Mouse (Mus musculus) lung, postnatal 25 days (tissue): ENCODE data around the gene Ctc1.

ENCODE experiments used
- DNase-seq: peaks from one replicate; pipeline ENCODE4 v3.0.0; 2022; ENCODE audit warnings: low spot score

The Ctc1 gene

DNA sequence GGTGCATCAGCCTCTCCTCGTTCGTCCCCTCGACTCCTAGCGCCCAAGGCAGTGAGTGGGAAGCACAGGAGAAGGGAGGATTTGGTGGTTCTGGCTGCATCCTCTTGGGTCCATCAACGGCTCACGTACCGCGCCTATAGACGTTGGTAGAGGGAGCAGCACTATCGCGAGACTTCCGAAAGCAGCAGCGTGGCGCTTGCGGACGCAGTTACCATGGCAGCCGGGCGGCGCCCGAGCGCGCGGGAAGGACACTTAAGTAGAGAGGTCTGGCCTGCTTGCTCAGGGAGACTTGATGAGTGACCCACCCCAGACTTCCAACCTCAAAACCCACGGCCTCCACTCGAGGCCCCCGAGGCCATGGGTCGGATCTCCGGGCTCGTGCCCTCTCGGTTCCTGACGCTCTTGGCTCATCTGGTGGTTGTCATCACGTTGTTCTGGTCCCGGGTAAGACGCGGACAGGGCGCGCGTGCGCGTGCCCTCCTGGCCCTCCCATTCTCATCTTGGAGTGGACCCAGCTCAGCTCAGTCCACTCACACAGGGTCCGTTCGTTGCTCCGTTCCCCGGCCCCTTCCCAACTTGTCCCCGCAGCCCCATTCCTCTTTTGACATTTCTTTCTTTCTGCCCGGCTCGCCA, 55.0 kb downstream of the Ctc1 start, which contains the start of gene Tmem107:
Tmem107 (plus strand) TSS at position 217 of the 633 bp plus-strand sequence.
- peak; percentile 96 for DNase-seq

DNA sequence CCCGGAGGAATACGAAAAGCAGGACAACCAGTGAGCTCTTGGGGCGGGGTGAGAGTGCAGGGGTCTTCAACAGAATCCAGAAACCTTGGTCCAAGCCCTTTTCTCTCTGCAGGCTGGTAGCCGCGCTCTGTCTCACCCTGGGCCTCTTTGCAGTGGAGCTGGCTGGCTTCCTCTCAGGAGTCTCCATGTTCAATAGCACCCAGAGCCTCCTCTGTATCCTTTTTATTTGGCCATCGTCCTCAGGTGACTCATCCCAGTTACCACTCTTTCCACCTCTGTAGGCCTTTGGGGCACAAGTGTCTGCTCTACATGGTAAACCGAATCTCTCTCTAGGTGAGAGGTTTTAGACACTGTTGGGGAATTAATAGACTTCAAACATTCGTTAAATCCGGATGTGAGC, 55.6 kb downstream of the Ctc1 start:
- DNase-seq = no peak

DNA sequence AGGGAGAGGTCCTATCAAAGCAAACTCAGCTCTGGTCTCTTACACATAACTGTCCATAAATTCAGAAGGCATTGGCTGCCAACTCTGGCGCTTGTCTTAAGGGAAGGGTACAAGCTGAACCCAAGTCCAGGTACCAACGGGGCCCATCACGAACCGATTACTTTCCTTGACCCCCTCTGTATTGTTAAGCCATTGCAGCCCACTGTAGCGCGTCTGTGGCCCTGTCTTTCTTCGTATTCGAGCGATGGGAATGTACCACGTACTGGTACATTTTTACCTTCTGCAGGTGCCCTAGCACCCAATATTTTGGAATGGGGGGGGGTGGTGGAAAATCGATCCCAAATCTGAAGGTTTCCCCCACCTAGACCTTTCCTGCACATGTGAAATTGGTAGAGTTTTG, 56.5 kb downstream of the Ctc1 start:
- DNase-seq = no peak

DNA sequence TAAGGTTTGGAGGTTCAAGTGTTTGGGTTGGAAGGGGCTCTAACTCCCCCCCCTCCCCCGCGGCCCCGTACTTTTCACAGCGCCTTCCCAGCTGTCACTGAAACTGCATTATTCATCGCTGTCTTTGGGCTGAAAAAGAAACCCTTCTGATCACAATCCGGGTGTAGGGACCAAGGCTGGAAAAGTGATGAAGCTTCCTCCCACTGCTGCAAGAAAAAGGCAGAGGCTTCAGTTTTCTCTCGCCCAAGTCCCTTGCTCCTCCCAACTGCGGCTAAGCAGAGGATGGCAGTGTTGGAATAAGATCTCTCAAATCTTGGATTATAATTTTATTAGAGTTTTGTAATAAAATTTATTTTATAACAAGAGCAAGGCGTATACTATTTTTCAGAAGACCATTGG, 57.0 kb downstream of the Ctc1 start:
- no peak for DNase-seq

DNA sequence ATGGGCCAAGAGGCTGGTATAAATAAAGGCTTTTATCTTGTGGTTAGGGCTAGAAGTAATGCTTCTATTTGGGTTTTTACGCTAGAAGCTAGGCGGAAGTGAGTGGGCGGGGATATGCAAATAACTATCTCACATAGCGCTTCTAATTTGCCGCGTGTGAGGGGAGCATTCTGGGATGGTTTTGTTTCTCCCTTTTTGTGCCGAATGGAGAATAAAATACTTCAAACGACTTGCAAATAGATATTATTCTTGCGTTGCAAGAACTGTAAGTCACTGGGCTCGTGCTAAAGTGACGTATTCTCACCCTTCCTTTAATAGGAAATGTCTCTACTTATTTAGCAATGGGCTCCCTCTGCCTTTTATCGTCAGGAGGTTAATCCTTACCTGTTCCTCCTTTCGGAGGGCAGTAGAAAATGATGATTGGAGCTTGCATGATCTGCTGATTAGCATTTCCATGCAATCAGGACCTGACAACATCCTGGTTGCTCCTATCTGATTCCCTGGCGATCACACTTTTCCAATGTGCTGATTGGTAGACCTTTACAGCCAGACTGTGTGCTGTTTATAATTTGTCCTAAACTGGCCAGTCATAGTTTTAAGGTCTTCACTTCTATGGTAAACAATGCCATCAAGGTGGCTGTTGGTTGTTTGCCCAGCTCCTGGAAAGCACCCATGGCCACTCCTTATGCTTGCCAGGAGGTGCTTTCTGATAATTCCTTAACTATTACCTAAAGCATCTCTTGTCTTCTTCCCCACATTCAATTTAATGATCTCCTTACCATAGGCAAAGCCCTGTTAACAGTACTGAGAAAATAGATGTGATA, 57.6 kb downstream of the Ctc1 start:
- DNase-seq = peak; percentile 92

DNA sequence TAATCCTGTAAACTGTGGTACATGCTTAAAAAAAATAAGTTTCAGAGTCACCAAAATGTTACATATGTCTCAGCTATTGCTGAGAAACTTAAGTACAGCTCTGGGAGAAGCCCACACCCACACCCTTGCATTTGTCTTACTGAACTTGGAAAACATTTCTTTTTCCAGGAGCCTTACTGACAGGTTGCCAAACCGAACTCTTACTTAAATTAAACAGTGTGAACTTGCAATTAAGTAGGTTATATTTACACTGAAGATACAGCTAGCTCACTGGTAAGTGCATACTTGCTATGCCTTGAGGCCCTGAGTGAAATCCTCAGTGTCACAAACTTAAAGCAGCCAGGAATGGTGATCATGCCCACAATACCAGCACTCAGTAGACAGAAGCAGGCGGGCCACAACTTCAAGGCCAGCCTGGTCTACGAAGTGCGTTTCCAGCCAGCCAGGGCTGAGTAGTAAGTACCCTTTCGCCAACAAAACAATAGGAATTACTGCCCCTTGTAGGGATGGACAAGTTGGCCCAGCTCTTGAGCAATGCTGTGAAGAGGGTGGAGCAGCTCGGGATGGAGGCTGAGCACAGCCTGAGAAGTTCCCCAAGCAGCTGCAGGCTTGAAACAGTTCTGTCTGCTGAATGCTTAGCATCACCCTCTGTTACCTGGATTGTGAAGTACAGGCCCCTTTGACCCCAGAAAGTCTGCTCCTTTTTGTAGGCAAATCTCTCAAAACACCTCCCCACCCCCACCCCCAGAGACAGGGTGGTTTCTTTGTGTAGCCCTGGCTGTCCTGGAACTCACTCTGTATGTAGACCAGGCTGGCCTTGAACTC, 58.5 kb downstream of the Ctc1 start:
- no peak for DNase-seq

DNA sequence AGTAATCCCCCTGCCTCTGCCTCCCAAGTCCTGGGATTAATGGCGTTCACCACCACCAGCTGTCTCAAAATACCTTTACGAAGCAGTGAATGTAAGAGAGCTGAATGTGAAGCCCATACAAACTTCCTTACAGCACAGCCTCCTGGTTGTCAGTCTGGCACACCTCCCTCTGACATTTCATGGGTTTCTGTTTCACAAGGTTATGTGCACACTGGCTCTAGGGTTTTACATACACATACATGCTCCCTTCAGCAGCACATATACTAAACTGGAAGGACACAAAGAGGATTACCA, 59.0 kb downstream of the Ctc1 start:
- DNase-seq = no peak

DNA sequence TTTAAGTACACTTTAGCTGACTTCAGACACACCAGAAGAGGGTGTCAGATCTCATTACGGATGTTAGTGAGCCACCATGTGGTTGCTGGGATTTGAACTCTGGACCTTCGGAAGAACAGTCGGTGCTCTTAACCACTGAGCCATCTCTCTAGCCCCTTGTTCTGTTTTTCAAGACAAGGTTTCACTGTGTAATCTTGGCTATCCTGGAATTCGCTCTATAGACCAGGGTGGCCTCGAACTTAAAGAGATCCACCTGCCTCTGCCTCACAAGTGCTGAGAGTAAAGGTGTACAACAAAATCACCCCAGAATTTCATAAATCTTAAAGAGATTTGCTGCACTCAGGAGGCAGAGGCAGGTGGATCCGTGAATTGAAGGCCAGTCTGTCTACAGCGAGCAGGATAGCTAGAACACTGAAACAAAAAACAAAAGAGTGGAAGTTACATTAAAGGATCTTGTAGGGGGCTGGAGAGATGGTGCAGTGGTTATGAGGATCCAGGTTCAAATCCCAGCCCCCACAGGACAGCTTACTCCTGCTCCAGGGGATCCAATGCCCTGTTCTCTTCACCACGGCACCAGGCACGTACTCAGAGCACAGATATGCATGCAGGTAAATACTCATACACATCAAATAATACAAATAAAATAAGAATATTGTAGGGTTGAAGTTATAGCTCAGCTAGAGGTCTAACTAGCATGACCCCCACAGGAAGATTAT, 60.2 kb downstream of the Ctc1 start:
- no peak for DNase-seq

DNA sequence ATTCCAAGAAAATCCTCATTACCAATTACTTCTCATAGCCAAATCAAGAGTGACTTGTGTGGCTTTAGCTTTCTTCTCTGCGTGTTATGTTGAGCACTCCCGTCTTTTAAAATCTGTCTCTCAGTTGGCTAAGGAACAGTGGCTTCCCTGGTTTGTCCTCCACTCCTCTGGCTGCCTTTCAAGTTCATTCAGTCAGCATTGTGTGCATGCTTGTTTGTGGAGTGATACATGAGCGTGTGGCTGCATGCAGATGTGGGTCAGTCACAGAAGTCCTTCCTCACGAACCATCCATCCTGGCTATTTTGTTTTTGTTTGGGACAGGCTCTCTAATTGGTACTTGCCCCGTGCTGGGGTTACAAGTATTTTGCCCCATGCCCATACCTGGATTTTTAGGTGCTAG, 60.9 kb downstream of the Ctc1 start:
- no peak for DNase-seq

DNA sequence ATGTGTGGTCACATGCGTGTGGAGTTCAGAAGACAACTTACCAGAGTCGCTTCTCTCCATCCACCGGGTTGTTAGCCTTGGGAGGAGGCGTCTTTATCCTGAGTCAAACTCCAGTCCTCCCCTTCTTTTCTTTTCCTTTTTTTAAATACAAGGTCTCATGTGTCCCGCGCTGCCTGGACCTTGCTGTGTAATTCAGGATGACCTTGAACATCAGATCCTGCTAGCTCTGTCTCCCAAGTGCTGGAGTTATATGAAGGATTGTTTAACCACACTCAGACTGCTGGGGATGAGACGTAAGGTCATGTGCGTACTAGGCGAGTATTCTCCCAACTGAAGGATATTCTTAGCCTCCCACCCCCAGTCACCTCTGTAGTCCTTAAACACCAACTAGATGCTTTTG, 61.6 kb downstream of the Ctc1 start:
- DNase-seq = no peak

DNA sequence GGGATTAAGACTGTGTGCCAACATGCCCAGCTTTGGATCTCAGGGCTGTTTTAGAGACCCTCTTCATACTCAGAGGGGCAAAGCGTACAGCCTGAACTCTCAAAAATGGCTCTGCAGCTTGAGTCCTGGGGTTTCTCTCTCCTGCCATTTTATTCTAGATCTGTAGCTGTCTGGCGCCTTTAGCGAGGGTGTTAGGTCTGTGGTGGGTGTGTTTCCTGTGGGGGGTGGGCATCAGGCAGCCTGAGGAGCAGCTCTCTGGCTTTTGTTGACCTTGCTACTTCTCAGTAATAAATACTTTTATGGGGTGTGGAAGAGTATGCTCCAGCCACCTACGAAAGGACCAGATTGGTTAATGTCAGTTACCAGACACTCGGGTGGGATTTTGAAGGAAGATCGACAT, 62.3 kb downstream of the Ctc1 start:
- no peak for DNase-seq

DNA sequence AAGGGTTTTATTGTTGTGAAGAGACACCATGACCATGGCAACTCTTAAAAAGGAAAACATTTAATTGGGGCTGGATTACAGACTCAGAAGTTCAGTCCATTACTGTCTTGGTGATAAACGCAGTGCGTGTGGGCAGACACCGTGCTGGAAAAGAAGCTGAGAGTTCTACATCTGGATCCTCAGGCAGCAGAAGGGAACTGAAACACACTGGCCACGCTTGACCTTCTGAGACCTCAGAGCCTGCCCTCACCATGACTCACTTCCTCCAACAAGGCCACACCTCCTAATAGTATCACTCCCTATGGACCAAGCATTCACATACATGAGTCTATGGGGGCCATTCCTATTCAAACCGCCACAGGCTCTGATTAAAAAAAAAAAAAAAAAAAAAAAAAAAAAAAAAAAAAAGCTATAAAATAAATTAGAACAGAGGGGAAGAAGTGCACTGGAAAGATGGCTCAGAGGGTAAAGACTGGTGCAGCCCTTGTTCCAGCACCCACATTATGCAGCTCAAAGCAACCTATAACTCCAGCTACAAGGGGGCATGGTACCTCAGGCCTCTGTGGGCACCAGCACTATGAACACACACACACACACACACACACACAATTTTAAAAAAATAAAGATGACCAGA, 63.2 kb downstream of the Ctc1 start:
- DNase-seq = no peak

DNA sequence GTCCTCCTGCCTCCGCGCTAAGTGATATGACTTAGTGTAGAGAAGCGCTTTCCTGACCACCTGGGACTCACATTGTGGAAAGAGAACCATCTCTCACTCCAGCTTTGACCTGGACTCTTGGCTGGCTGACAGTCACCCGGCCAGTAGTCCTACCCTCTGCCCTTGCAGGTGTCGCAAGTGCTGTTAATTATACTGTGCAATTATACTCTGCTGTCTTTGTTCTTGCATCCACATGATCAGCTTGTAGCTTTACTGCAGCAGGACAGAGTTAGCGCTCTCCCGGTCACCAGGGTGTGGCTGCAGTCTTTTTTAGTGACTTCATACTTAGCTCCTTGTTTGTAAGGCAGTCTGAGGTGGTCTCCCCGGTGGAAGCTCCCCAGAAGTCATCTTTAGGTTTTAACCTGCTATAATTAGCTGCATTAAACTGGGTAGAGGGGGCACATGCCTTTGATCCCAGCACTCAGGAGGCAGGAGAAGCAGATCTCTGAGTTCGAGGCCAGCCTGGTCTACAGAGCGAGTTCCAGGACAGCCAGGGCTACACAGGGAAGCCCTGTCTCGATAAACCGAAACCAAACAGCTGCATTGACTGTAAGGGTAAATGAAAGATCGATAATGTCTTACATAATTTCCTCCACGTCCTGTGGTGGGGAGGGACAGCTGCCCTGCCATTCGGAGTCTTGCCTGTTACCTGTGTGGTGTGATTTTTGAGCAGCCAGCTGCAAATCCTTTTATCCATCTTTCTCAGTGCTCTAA, 64.6 kb downstream of the Ctc1 start:
- no peak for DNase-seq

DNA sequence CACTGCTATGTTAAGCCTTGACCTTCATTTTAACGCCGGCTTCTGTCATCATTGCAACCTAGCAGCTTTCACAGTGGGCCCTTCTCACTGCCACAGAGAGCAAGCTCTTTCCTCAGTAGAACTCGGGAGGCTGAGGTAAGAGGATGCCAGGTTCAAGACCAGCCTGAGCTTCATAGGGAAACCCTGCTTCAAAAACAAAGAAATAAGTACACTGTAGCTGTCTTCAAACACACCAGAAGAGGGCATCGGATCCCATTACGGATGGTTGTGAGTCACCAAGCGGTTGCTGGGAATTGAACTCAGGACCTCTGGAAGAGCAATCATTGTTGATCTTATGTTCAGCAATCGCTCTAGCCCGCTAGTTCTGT, 65.1 kb downstream of the Ctc1 start:
- DNase-seq = no peak

DNA sequence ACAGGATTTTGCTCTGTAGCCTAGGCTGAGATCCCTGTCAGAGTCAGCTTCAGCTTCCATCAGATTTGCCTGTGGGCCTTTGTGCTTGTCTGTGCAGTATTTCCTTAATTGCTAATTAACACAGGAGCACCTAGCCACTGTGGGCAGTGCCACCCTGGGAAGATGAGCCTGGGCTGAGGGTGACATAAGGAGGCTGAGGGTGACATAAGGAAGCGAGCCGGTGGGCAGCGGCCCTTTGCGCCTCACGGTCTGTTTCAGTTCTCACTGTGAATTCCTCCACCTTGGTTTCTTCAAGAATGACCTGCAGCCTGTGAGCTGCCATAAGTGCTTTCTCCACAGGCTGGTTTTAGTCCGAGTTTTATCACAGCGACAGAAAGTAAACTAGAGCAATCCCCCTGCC, 65.9 kb downstream of the Ctc1 start:
- no peak for DNase-seq

DNA sequence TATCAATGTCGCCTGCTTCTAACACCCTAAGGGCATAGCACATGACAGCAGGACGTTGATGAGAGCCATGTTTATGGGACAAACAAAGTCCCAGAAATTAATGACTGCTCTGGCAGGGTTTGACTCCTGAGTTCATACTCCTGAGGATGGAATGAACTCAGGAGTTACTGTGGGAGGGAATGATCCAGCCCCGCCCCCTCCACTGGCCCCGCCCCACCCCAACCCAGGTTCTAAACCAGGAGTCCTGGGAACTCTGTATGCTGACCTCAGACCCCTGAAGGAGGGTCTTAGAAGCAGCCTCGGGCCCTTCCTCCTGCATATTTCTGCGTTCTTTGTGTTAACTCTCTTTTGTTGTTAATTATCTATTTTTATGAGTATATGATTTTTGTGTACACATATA, 69.9 kb downstream of the Ctc1 start:
- no peak for DNase-seq
